Mouse (Mus musculus) spleen, adult 2 months (tissue): ENCODE measurements around the gene Gga2.

Experiments
- CTCF ChIP-seq: fragments of 200-500 bp; IDR thresholded peaks from 2 replicates; pipeline ENCODE4 v1.5.1; 2011; ENCODE audit warnings: mild to moderate bottlenecking, inconsistent platforms; ENCODE audit not compliant: insufficient read depth, insufficient read length, insufficient replicate concordance; ENCODE audit errors: extremely low read depth
- POLR2A ChIP-seq: fragments of 200-500 bp; IDR thresholded peaks from 2 replicates; pipeline ENCODE4 v1.6.1; 2011; ENCODE audit warnings: low read depth, low read length, inconsistent platforms

GRCm38 (mm10) chr7:121941640-121942039 lies 79.4 kb downstream of the Gga2 start:
- TF ChIP-seq CTCF (no peak), POLR2A (no peak)
